Comparison of ENCODE assay signal across 12 mouse cellular contexts in genomic region chr13:102758021-102758420, GRCm38 (mm10).
"Had no signal": no experiment of that assay in that cellular context is flagged by ENCODE, and none has a peak within 500 bp of the region (broad histone marks: within the 10 kb centered on the region; RNA-seq: fewer than 3 reads in every experiment).

No protein-coding gene starts in this region.

- DNase-seq: lung, adult 18-20 months; lung, embryonic 14.5 days; lung, postnatal 10 days; lung, postnatal 36 days; right cerebral cortex, postnatal 25 days; right cerebral cortex, postnatal 4 days; spleen, adult 18-20 months; thymus, adult 18-20 months; thymus, postnatal 14 days; thymus, postnatal 36 days had no signal

- ATAC-seq: midbrain, embryonic 13.5 days; midbrain, embryonic 15.5 days had no signal
